Mouse (Mus musculus) layer of hippocampus, adult 18-20 months (tissue): ENCODE data around the gene Olfr854. TPM values are rescaled to one million over a fixed set of nuclear protein-coding genes. Genes with fewer than 3 reads are reported as not detected.

ENCODE experiments used
- DNase-seq, 2 experiments: peaks; one replicate each; pipeline ENCODE4 v3.0.0; 2022; ENCODE audit warnings: low spot score in 2 of 2
- long read RNA-seq: library from polyadenylated mRNA; stranded (forward); transcript quantifications from one replicate; pipeline ENCODE4 v2.0.0, GENCODE M21; 2021
- total RNA-seq, 2 experiments: library from RNA; stranded (reverse); gene quantifications; 2 replicates each; pipeline ENCODE4 v1.2.3; 2021

The Olfr854 gene
- total RNA-seq, result not detected
- long read RNA-seq, result 0 reads

DNA sequence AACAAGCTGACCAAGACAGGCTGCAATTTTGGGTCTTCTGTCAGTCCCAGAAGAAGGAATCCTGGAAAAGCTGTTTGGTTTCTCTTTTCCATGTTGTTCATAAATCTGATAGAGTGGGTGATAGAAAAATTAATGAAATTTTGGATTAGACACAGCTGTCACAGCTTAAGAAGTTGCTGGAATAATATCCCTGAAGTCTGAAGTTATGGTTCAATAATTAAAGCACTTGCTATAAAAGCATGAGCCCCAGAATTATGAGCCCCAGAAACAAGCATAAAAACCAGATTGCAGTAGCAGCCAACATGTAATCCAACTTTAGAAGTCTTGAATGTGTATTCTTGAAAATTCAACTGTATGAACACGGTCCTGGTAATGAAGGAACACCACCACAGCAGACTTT lies at the start of gene Olfr854:
Gene Olfr854 (minus strand): TSS at position 101 of the 400 bp plus-strand sequence.
- no peak for DNase-seq

DNA sequence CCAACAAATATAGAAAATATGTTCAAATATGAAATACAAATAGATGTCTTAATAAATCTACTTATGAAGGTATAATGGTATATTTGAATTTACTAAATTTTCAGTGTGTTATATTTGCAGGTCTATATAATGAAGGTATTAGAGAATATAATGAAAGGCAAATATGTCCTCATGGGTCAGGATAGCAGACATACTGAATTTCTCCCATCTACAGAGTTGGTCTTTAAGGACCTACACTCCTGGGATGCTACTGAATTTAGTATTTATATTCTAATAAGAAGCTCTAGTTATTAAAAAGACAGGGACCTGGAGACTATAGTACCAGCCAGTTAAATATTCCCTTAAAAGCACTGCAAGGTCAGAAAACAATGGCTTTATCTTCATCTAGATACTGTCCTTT lies 15.1 kb upstream of the Olfr854 start, which contains the start of gene Olfr855:
Gene Olfr855 (plus strand): TSS at position 301 of the 400 bp plus-strand sequence.
- no peak for DNase-seq

DNA sequence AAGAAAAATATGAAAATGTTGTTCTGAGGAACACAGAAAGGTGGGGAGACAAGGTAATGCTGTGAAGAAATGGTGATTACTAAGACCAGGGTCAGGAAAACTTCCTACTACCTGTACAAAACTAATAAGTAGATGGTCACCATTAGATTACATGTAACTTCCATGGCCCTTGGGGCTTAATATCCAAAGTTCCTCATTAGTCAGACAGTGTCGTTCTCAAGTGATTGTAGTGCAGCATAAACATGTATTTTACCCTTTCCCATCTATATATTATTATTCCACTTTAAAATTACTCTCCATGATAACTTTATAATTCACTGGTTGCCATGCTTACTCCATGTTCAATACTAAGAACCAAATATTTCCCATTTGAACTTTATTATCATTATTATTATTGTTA lies 26.2 kb downstream of the Olfr854 start, which contains the start of gene Olfr853:
Gene Olfr853 (minus strand): TSS at position 101 of the 400 bp plus-strand sequence.
- no peak for DNase-seq

Other genes starting within 250 kb of the Olfr854 start
- not detected for gene Olfr845, start 230.9 kb downstream of the Olfr854 start, total RNA-seq
- gene Olfr846, start 203.4 kb downstream of the Olfr854 start, total RNA-seq, result not detected
- not detected for gene Olfr847, start 188.7 kb downstream of the Olfr854 start, total RNA-seq
- not detected for gene Olfr849, start 127.1 kb downstream of the Olfr854 start, total RNA-seq
- not detected for gene Olfr850, start 89.1 kb downstream of the Olfr854 start, total RNA-seq
- gene Olfr851, start 74.1 kb downstream of the Olfr854 start, total RNA-seq, result not detected
- gene Olfr853, start 26.3 kb downstream of the Olfr854 start, total RNA-seq, result not detected
- gene Olfr855, start 15.2 kb upstream of the Olfr854 start, total RNA-seq, result not detected
- 10 to 100 TPM; 19.5 to 21.9 TPM for gene Zfp317, start 54.7 kb upstream of the Olfr854 start, total RNA-seq
- not detected for gene Olfr857, start 142.1 kb upstream of the Olfr854 start, total RNA-seq
- gene Olfr58, start 212.9 kb upstream of the Olfr854 start, total RNA-seq, result not detected
- not detected for gene Olfr859, start 237.5 kb upstream of the Olfr854 start, total RNA-seq